Mouse (Mus musculus) olfactory bulb, adult 2 months (tissue): Measurements from ENCODE around the gene Phf7.

ENCODE experiments used
- CTCF ChIP-seq: fragments of 200-500 bp; IDR thresholded peaks from 2 replicates; pipeline ENCODE4 v1.5.1; 2012; ENCODE audit warnings: low read depth, mild to moderate bottlenecking, low read length, moderate library complexity; ENCODE audit not compliant: insufficient read depth
- POLR2A ChIP-seq: fragments of 200-500 bp; IDR thresholded peaks from 2 replicates; pipeline ENCODE4 v1.6.1; 2012; ENCODE audit warnings: mild to moderate bottlenecking, low read depth, low read length, moderate library complexity; ENCODE audit not compliant: insufficient read depth

DNA sequence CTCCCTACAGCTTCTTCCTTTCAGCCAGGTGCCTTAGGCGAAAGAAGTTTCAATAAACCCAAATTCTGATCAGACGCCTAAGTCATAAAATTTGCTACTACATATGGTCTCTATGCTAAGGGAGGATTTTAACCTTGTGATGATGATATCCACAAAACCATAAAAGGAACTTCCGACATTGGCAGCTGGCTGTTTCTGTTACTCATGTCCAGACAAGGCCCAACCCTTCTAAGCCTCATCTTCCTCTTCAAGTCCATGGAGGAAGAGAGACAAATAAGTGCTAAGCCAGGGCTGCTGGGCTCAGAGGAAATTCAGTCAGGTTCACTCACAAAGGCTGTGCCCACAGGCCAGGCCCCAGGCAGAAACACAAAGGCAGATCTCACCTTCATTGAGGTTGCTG, 61.8 kb downstream of the Phf7 start:
- no peak for TF ChIP-seq CTCF
- no peak for TF ChIP-seq POLR2A
